Mouse (Mus musculus) liver, embryonic 16.5 days (tissue): Measurements from ENCODE around the gene Kcnq5. TPM values are rescaled to one million over a fixed set of nuclear protein-coding genes. Genes with fewer than 3 reads are reported as not detected.
"Not testable (repeated sequence)": the region's sequence is repeated elsewhere in the genome, so short reads cannot be mapped to it uniquely, and the experiment has no call there.

Experiments used
- ATAC-seq: fragments of 200-750 bp; cut with Nextera tagmentation; 2 replicates; pipeline ENCODE4 v1.8.0; 2017; ENCODE audit warnings: low read depth, mild to moderate bottlenecking, moderate number of reproducible peaks, moderate library complexity
- H3K27ac ChIP-seq: fragments of 300-500 bp; sonication (generic); 2 replicates; pipeline ENCODE4 v1.5.1; 2014; ENCODE audit warnings: mild to moderate bottlenecking, low read length
- H3K27me3 ChIP-seq: fragments of 300-500 bp; sonication (generic); 2 replicates; pipeline ENCODE4 v1.6.1; 2014; ENCODE audit warnings: low read depth, low read length, mixed read lengths; ENCODE audit not compliant: control insufficient read depth, insufficient read depth
- H3K36me3 ChIP-seq: fragments of 300-500 bp; sonication (generic); 2 replicates; pipeline ENCODE4 v1.6.1; 2014; ENCODE audit warnings: mild to moderate bottlenecking; ENCODE audit not compliant: control insufficient read depth, insufficient read depth
- H3K4me1 ChIP-seq: fragments of 300-500 bp; sonication (generic); 2 replicates; pipeline ENCODE4 v1.6.1; 2014; ENCODE audit warnings: low read depth, low read length, mixed read lengths; ENCODE audit not compliant: control insufficient read depth
- H3K4me2 ChIP-seq: fragments of 300-500 bp; sonication (generic); 2 replicates; pipeline ENCODE4 v1.6.1; 2014; ENCODE audit warnings: low read depth, low read length, mixed read lengths
- H3K4me3 ChIP-seq: fragments of 300-500 bp; sonication (generic); 2 replicates; pipeline ENCODE4 v1.5.1; 2014; ENCODE audit warnings: low read depth, mild to moderate bottlenecking, low read length
- H3K9ac ChIP-seq: fragments of 300-500 bp; sonication (generic); 2 replicates; pipeline ENCODE4 v1.6.1; 2014; ENCODE audit warnings: low read depth, low read length
- H3K9me3 ChIP-seq: fragments of 300-500 bp; sonication (generic); replicated peaks from 2 replicates; pipeline ENCODE4 v1.6.1; 2016; ENCODE audit warnings: low read length; ENCODE audit not compliant: control insufficient read depth
- WGBS: fragments of 180-500 bp; shearing (Covaris S2); extraction: QIAGEN DNeasy Blood & Tissue Kit; methylation state at CpG from one replicate; pipeline ENCODE4 v1.1.7; 2014; ENCODE audit not compliant: insufficient replicate concordance; 5-methylcytosine and 5-hydroxymethylcytosine counted together
- polyA plus RNA-seq: library from polyadenylated mRNA; unstranded; fragments of >200 nt; fragmentation: Nextera tagmentation; extraction: Ambion mirVana; gene quantifications from 2 replicates; pipeline ENCODE4 v1.2.1, GENCODE M21; 2015

Gene Kcnq5
- polyA plus RNA-seq, 1 experiment from 2014 or later: 0.17 TPM

- H3K36me3 ChIP-seq: no peaks in the 10 kb centered on the region
- no peak for ATAC-seq
- H3K9ac ChIP-seq: no peak overlapping the region
- no peak overlapping the region for H3K4me2 ChIP-seq
- H3K4me1 ChIP-seq: no peaks in the 10 kb centered on the region
- H3K9me3 ChIP-seq: no peaks in the 10 kb centered on the region
- H3K27ac ChIP-seq: no peak overlapping the region
- no peaks in the 10 kb centered on the region for H3K27me3 ChIP-seq
- WGBS: 59% methylated on average over 18 of the region's 18 CpGs
- no peak overlapping the region for H3K4me3 ChIP-seq
These were observed 550.2 kb downstream of the Kcnq5 start for GRCm38 (mm10) chr1:21411331-21412196.

- no peak overlapping the region for H3K4me2 ChIP-seq
- H3K9me3 ChIP-seq: no peaks in the 10 kb centered on the region
- ATAC-seq: no peak
- no peak overlapping the region for H3K4me3 ChIP-seq
- H3K27ac ChIP-seq: no peak overlapping the region
- H3K36me3 ChIP-seq: no peaks in the 10 kb centered on the region
- H3K4me1 ChIP-seq: no peaks in the 10 kb centered on the region
- H3K27me3 ChIP-seq: no peaks in the 10 kb centered on the region
- H3K9ac ChIP-seq: no peak overlapping the region
- WGBS: 51% methylated on average over 2 of the region's 2 CpGs
These were observed 554.5 kb downstream of the Kcnq5 start for GRCm38 (mm10) chr1:21407266-21407665.

GRCm38 (mm10) chr1:21402804-21403203, 558.9 kb downstream of the Kcnq5 start:
- Histone ChIP-seq H3K9ac (no peak overlapping the region), H3K9me3 (no peaks in the 10 kb centered on the region), H3K4me1 (no peaks in the 10 kb centered on the region), H3K4me2 (no peak overlapping the region), H3K4me3 (no peak overlapping the region), H3K36me3 (no peaks in the 10 kb centered on the region), H3K27ac (no peak overlapping the region), H3K27me3 (no peaks in the 10 kb centered on the region)
- ATAC-seq: no peak
- WGBS: 77% methylated on average over 8 of the region's 8 CpGs

GRCm38 (mm10) chr1:21391138-21391671, 570.5 kb downstream of the Kcnq5 start:
- H3K27me3 ChIP-seq: no peaks in the 10 kb centered on the region
- H3K9ac ChIP-seq: no peak overlapping the region
- H3K9me3 ChIP-seq: no peaks in the 10 kb centered on the region
- no peak for ATAC-seq
- H3K4me3 ChIP-seq: no peak overlapping the region
- H3K36me3 ChIP-seq: no peaks in the 10 kb centered on the region
- no peak overlapping the region for H3K27ac ChIP-seq
- H3K4me1 ChIP-seq: no peaks in the 10 kb centered on the region
- 58% methylated on average over 6 of the region's 6 CpGs for WGBS
- H3K4me2 ChIP-seq: no peak overlapping the region

DNA sequence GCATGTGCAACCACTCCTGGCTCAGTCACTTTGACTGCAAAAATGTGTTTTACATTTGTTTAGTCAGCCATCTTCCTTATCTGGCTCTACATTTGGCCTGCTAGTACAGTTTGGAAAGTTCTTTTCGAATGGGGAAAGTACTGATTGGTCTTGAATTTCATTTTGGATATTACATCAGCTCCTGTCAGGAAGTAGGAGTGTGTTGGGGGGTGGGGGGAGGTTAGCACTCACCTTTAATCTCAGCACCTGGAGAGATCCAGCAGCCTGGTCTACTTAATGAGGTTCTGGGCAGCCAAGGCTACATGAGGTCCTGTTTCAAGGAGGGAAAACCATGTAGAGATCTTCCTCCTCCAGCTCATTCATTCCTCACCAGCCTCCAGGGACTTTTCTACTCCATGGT, 578.5 kb downstream of the Kcnq5 start, which contains the start of gene Khdc1b:
Gene Khdc1b (plus strand): TSS at position 301 of the 400 bp plus-strand sequence.
- no peaks in the 10 kb centered on the region for H3K36me3 ChIP-seq
- H3K4me2 ChIP-seq: no peak within 1 kb of the TSS
- no peaks in the 10 kb centered on the region for H3K27me3 ChIP-seq
- H3K9me3 ChIP-seq: no peaks in the 10 kb centered on the region
- no peak for ATAC-seq
- H3K4me1 ChIP-seq: no peaks in the 10 kb centered on the region
- WGBS: 49% methylated on average over 1 of the region's 1 CpGs
- no peak within 1 kb of the TSS for H3K27ac ChIP-seq
- no peak within 1 kb of the TSS for H3K9ac ChIP-seq
- no peak within 1 kb of the TSS for H3K4me3 ChIP-seq

GRCm38 (mm10) chr1:21368031-21368430, 593.7 kb downstream of the Kcnq5 start, which contains the start of gene Khdc1c:
Gene Khdc1c (plus strand): TSS chr1:21368331.
- ATAC-seq: not testable (repeated sequence)
- WGBS: 28% methylated on average over 1 of the region's 1 CpGs

GRCm38 (mm10) chr1:21349341-21349740, 612.4 kb downstream of the Kcnq5 start, which contains the start of gene Khdc1a:
Gene Khdc1a (plus strand): TSS chr1:21349641.
- 62% methylated on average over 2 of the region's 2 CpGs for WGBS
- no peak within 1 kb of the TSS for H3K27ac ChIP-seq
- ATAC-seq: no peak
- no peak within 1 kb of the TSS for H3K4me3 ChIP-seq
- H3K4me2 ChIP-seq: no peak within 1 kb of the TSS
- no peaks in the 10 kb centered on the region for H3K36me3 ChIP-seq
- no peaks in the 10 kb centered on the region for H3K9me3 ChIP-seq
- no peak within 1 kb of the TSS for H3K9ac ChIP-seq
- H3K27me3 ChIP-seq: no peaks in the 10 kb centered on the region
- H3K4me1 ChIP-seq: no peaks in the 10 kb centered on the region

More at GRCm38 (mm10) chr1:21368031-21368430, 593.7 kb downstream of the Kcnq5 start, which contains the start of gene Khdc1c:
- not testable (repeated sequence) for H3K27ac ChIP-seq, H3K27me3 ChIP-seq, H3K36me3 ChIP-seq, H3K4me3 ChIP-seq, H3K9ac ChIP-seq, H3K9me3 ChIP-seq, H3K4me2 ChIP-seq, H3K4me1 ChIP-seq
